Mouse (Mus musculus) heart, adult 2 months (tissue): ENCODE data around the gene Gsk3a. TPM values are rescaled to one million over a fixed set of nuclear protein-coding genes. Genes with fewer than 3 reads are reported as not detected.
"Not testable (repeated sequence)": the region's sequence is repeated elsewhere in the genome, so short reads cannot be mapped to it uniquely, and the experiment has no call there.

Experiments
- DNase-seq, 2 experiments: peaks; one replicate each; pipeline ENCODE4 v3.0.0; 2021
- H3K27ac ChIP-seq: fragments of 200-600 bp; 2 replicates; pipeline ENCODE4 v1.8.1; 2022
- H3K27me3 ChIP-seq: fragments of 200-500 bp; 2 replicates; pipeline ENCODE4 v1.6.1; 2012; ENCODE audit warnings: mild to moderate bottlenecking, low read length, inconsistent platforms, mixed read lengths; ENCODE audit not compliant: control insufficient read depth, insufficient read depth
- H3K36me3 ChIP-seq: fragments of 200-500 bp; 2 replicates; pipeline ENCODE4 v1.6.1; 2012; ENCODE audit warnings: low read length, inconsistent platforms; ENCODE audit not compliant: control insufficient read depth, insufficient read depth
- H3K4me1 ChIP-seq: fragments of 200-500 bp; 2 replicates; pipeline ENCODE4 v1.6.1; 2011; ENCODE audit warnings: low read length; ENCODE audit not compliant: control insufficient read depth, insufficient read depth
- H3K4me3 ChIP-seq: fragments of 200-600 bp; 2 replicates; pipeline ENCODE4 v1.8.1; 2022
- H3K79me2 ChIP-seq: fragments of 200-500 bp; replicated peaks from 2 replicates; pipeline ENCODE4 v1.6.1; 2012; ENCODE audit warnings: mild to moderate bottlenecking, inconsistent platforms, low read length, moderate library complexity, mixed read lengths; ENCODE audit not compliant: control insufficient read depth, insufficient read depth
- H3K9ac ChIP-seq: fragments of 200-500 bp; 2 replicates; pipeline ENCODE4 v1.6.1; 2012; ENCODE audit warnings: low read depth, mild to moderate bottlenecking, control low read depth, inconsistent platforms, low read length, mixed read lengths
- CTCF ChIP-seq: fragments of 200-600 bp; IDR thresholded peaks from 2 replicates; pipeline ENCODE4 v1.8.1; 2022; ENCODE audit warnings: antibody characterized with exemption, mild to moderate bottlenecking, moderate library complexity
- EP300 ChIP-seq: fragments of 200-500 bp; IDR thresholded peaks from 2 replicates; pipeline ENCODE4 v1.6.1; 2011; ENCODE audit warnings: low read depth, low read length, control low read depth; ENCODE audit not compliant: insufficient read depth
- POLR2A ChIP-seq: fragments of 200-500 bp; IDR thresholded peaks from 2 replicates; pipeline ENCODE4 v1.6.1; 2011; ENCODE audit warnings: mild to moderate bottlenecking, low read depth, low read length, control low read depth; ENCODE audit not compliant: insufficient read depth
- WGBS: fragments of 180-500 bp; shearing (Covaris S2); methylation state at CpG from one replicate; pipeline ENCODE4 v1.1.7; 2018; 5-methylcytosine and 5-hydroxymethylcytosine counted together
- intact Hi-C: fragments of 180-260 bp; cut with DNase I; formaldehyde crosslinking; loops from one replicate; pipeline ENCODE4 v1.15.1; 2025
- polyA plus RNA-seq: library from polyadenylated mRNA; depleted of rRNA; stranded (reverse); fragments of >200 nt; gene quantifications from 2 replicates; pipeline ENCODE4 v1.2.3, GENCODE M21; 2012
- total RNA-seq, 2 experiments: library from RNA; stranded (reverse); gene quantifications; 2 replicates each; pipeline ENCODE4 v1.2.3; 2021

Gene Gsk3a
- total and polyA plus RNA-seq, 3 experiments: 61.7 to 105 (median 69.4) TPM

GRCm38 (mm10) chr7:25267301-25267750, 29.7 kb upstream of the Gsk3a start, which contains the start of gene Cic:
Cic (plus strand) TSS chr7:25267704.
- Histone ChIP-seq H3K36me3 (no peaks in the 10 kb centered on the region), H3K27me3 (no peaks in the 10 kb centered on the region), H3K79me2 (peaks cover 4% of the 10 kb centered on the region), H3K27ac (peak within 1 kb of the TSS; percentile 100), H3K9ac (peak within 1 kb of the TSS; percentile 86), H3K4me1 (peaks cover 10% of the 10 kb centered on the region), H3K4me3 (peak within 1 kb of the TSS; percentile 94)
- intact Hi-C loops: no loop called here
- TF ChIP-seq EP300 (peak; percentile 57; the same call in 1 of the 2 replicates), POLR2A (peak; percentile 64), CTCF (peak; percentile 33)
- peak in 1 of 2 experiments; percentile 99 for DNase-seq
- under 1% methylated on average over 29 of the region's 29 CpGs for WGBS

- Histone ChIP-seq H3K36me3 (no peaks in the 10 kb centered on the region), H3K9ac (no peak overlapping the region), H3K27ac (no peak overlapping the region), H3K79me2 (peaks cover 1% of the 10 kb centered on the region; the same call in 1 of the 2 replicates), H3K4me1 (peaks cover 10% of the 10 kb centered on the region), H3K27me3 (no peaks in the 10 kb centered on the region), H3K4me3 (no peak overlapping the region)
- intact Hi-C loops: no loop called here
- whole genome bisulfite sequencing: 69% methylated on average over 8 of the region's 8 CpGs
- DNase-seq: no peak
- TF ChIP-seq EP300 (no peak), CTCF (no peak), POLR2A (no peak)
Measured at GRCm38 (mm10) chr7:25266180-25266962, 28.7 kb upstream of the Gsk3a start.

GRCm38 (mm10) chr7:25265743-25266142, 28.1 kb upstream of the Gsk3a start:
- H3K79me2 ChIP-seq, H3K4me1 ChIP-seq, H3K9ac ChIP-seq, H3K27me3 ChIP-seq, DNase-seq, intact Hi-C loops, H3K36me3 ChIP-seq, H3K4me3 ChIP-seq, H3K27ac ChIP-seq: not testable (repeated sequence)
- 73% methylated on average over 5 of the region's 5 CpGs for WGBS

GRCm38 (mm10) chr7:25263968-25264870, 26.6 kb upstream of the Gsk3a start:
- no peak for TF ChIP-seq CTCF
- TF ChIP-seq EP300: no peak
- TF ChIP-seq POLR2A: no peak
- intact Hi-C loops: no loop called here
- H3K27ac ChIP-seq: no peak overlapping the region
- DNase-seq: no peak
- peaks cover 2% of the 10 kb centered on the region for H3K4me1 ChIP-seq
- no peaks in the 10 kb centered on the region for H3K36me3 ChIP-seq
- no peak overlapping the region for H3K4me3 ChIP-seq
- 64% methylated on average over 17 of the region's 17 CpGs for WGBS
- no peak overlapping the region for H3K9ac ChIP-seq
- no peaks in the 10 kb centered on the region for H3K27me3 ChIP-seq
- no peaks in the 10 kb centered on the region for H3K79me2 ChIP-seq

GRCm38 (mm10) chr7:25261896-25262295, 24.2 kb upstream of the Gsk3a start:
- Histone ChIP-seq H3K36me3 (no peaks in the 10 kb centered on the region), H3K4me1 (peaks cover under 1% of the 10 kb centered on the region; the same call in 1 of the 2 replicates), H3K79me2 (no peaks in the 10 kb centered on the region), H3K27me3 (no peaks in the 10 kb centered on the region), H3K27ac (no peak overlapping the region), H3K9ac (no peak overlapping the region), H3K4me3 (no peak overlapping the region)
- intact Hi-C loops: no loop called here
- WGBS: 77% methylated on average over 1 of the region's 1 CpGs
- TF ChIP-seq POLR2A: no peak
- TF ChIP-seq CTCF: no peak
- no peak for TF ChIP-seq EP300
- DNase-seq: no peak
